Mouse (Mus musculus) lung, embryonic 15.5 days (tissue): ENCODE results near the gene Klhl5. TPM values are rescaled to one million over a fixed set of nuclear protein-coding genes. Genes with fewer than 3 reads are reported as not detected.
A peak's percentile ranks its signal among the peaks of the same experiment; 100 is the strongest.
"Not testable (repeated sequence)": the region's sequence is repeated elsewhere in the genome, so short reads cannot be mapped to it uniquely, and the experiment has no call there.

Source experiments
- ATAC-seq: fragments of 200-750 bp; cut with Nextera tagmentation; 2 replicates; pipeline ENCODE4 v1.8.0; 2017; ENCODE audit warnings: moderate number of reproducible peaks, borderline replicate concordance; ENCODE audit not compliant: low FRiP score, low TSS enrichment; ENCODE audit errors: extremely low read depth
- H3K27ac ChIP-seq: fragments of 300-500 bp; sonication (generic); 2 replicates; pipeline ENCODE4 v1.5.1; 2015; ENCODE audit warnings: moderate library complexity, mild to moderate bottlenecking, inconsistent platforms
- H3K27me3 ChIP-seq: fragments of 300-500 bp; sonication (generic); 2 replicates; pipeline ENCODE4 v1.6.1; 2015; ENCODE audit warnings: inconsistent platforms
- H3K36me3 ChIP-seq: fragments of 300-500 bp; sonication (generic); 2 replicates; pipeline ENCODE4 v1.6.1; 2015; ENCODE audit warnings: inconsistent platforms
- H3K4me1 ChIP-seq: fragments of 300-500 bp; sonication (generic); 2 replicates; pipeline ENCODE4 v1.6.1; 2015; ENCODE audit warnings: inconsistent platforms
- H3K4me2 ChIP-seq: fragments of 300-500 bp; sonication (generic); 2 replicates; pipeline ENCODE4 v1.6.1; 2015; ENCODE audit warnings: inconsistent platforms, mild to moderate bottlenecking, moderate library complexity
- H3K4me3 ChIP-seq: fragments of 300-500 bp; sonication (generic); 2 replicates; pipeline ENCODE4 v1.5.1; 2015; ENCODE audit warnings: mild to moderate bottlenecking, inconsistent platforms
- H3K9ac ChIP-seq: fragments of 300-500 bp; sonication (generic); 2 replicates; pipeline ENCODE4 v1.6.1; 2015; ENCODE audit warnings: inconsistent platforms
- H3K9me3 ChIP-seq: fragments of 300-500 bp; sonication (generic); 2 replicates; pipeline ENCODE4 v1.6.1; 2016; ENCODE audit warnings: inconsistent platforms
- WGBS: fragments of 180-500 bp; shearing (Covaris S2); methylation state at CpG from one replicate; pipeline ENCODE4 v1.1.7; 2015; 5-methylcytosine and 5-hydroxymethylcytosine counted together
- polyA plus RNA-seq: library from polyadenylated mRNA; unstranded; fragments of >200 nt; fragmentation: Nextera tagmentation; extraction: Ambion mirVana; gene quantifications from 2 replicates; pipeline ENCODE4 v1.2.1, GENCODE M21; 2015

Gene Klhl5
- polyA plus RNA-seq, 1 experiment from 2014 or later, result 28.6 TPM

DNA sequence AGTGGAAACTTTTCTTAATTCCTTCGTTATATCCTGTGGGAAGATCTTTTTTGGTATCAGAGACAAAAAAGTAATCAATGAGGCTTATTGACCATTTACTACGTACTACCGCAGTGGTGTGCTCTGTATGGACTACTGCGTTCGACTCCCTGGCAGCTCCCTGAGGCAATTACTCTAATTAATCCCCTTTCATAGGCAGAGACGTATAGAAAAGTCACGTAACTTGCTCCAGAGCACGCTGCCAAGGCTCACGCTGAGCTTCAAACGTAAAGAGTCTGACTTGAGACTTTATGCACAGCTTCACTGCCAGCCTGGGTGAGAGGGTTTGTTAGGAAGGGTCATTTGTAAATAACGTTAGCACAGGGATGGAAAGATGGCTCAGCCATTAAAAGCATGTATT, 7.3 kb upstream of the Klhl5 start:
- ATAC-seq, result no peak
- no peak overlapping the region for H3K4me3 ChIP-seq
- 81% methylated on average over 11 of the region's 11 CpGs for WGBS

DNA sequence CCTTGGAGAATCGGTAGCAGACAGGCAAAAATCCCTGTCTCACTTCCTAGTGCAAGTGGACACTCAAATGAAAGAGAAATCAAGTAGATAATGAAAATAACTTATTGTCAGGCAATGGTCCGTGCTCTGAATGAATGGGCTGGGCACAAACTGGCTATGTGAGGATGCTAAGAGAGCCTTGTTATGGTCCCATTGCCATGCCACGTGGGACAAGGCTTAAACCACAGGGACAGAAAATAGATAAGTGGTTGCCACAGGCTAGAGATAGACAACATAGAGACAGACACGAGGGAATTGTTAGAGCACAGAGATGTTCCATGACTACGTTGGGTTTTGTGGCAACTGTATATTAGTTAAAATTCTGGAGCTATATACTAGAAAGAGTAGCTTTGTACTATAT, 6.1 kb upstream of the Klhl5 start:
- Histone ChIP-seq H3K27me3 (no peaks in the 10 kb centered on the region), H3K27ac (no peak overlapping the region), H3K9ac (no peak overlapping the region), H3K36me3 (no peaks in the 10 kb centered on the region), H3K4me1 (peaks cover 18% of the 10 kb centered on the region; the same call in 1 of the 2 replicates), H3K4me2 (no peak overlapping the region), H3K4me3 (no peak overlapping the region), H3K9me3 (no peaks in the 10 kb centered on the region)
- no peak for ATAC-seq
- 72% methylated on average over 5 of the region's 5 CpGs for WGBS

More for the DNA sequence above, 7.3 kb upstream of the Klhl5 start:
- Histone ChIP-seq H3K9me3 (no peaks in the 10 kb centered on the region), H3K36me3 (no peaks in the 10 kb centered on the region), H3K27me3 (no peaks in the 10 kb centered on the region), H3K4me2 (no peak overlapping the region), H3K27ac (no peak overlapping the region), H3K4me1 (peaks cover 18% of the 10 kb centered on the region; the same call in 1 of the 2 replicates), H3K9ac (no peak overlapping the region)

DNA sequence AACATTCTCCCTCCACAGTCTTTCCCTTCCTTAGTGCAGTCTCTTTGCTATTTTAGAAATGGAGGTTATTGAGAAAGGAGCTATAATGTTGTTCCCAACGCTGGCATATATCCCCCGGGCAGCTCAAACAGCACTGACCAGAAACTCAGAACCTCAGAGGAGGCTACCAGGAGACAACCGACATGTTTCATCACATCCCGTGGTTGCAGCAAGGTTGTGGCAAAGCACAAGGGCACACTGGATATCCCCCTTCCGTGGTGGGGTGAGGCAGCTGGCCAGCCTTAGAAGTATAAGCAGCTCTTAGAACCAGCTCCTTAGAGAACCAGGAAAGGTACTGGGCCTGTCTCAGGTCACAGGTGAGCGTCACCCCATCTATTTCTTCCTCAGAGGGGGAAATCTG, 5.7 kb upstream of the Klhl5 start:
- H3K36me3 ChIP-seq, result no peaks in the 10 kb centered on the region
- H3K4me2 ChIP-seq, result no peak overlapping the region
- H3K9ac ChIP-seq, result no peak overlapping the region
- ATAC-seq, result no peak
- H3K27me3 ChIP-seq, result no peaks in the 10 kb centered on the region
- WGBS, result 84% methylated on average over 6 of the region's 6 CpGs
- peaks cover 19% of the 10 kb centered on the region; the same call in 1 of the 2 replicates for H3K4me1 ChIP-seq
- 0 out of 2 replicates have a peak overlapping the region, but pooled peaks have one; percentile 34 for H3K27ac ChIP-seq
- no peaks in the 10 kb centered on the region for H3K9me3 ChIP-seq
- no peak overlapping the region for H3K4me3 ChIP-seq

DNA sequence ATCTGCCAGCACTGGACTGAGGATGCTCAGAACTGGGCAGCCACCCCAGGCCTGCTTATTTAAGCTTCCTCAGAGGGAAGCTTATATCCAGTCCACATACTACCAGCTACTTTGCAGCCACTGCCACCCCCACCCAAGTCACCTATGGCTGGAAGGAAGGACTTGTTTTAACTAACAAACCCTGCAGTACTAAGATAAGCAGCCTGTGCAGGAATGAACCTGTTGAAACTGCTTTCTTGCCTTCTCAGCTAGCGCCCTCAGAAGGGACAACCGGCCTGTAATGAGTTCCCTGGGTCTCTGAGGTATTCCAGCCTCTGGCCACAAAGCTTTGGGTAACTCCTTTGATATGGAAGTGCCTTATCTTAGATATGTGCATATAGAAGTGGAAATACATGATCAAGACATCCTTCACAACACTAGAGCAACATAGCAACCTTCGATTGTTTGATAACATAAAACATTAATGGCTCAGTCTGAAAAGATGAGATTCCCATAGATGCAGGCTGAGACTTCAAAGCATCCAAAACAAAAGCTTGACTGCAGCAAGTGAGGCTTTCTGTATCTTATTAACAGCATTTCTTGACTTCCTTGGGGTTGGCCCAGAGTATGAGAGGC, 5.2 kb upstream of the Klhl5 start:
- Histone ChIP-seq H3K27me3 (no peaks in the 10 kb centered on the region), H3K9ac (no peak overlapping the region), H3K9me3 (no peaks in the 10 kb centered on the region), H3K27ac (peak overlapping the region; percentile 34; the same call in 1 of the 2 replicates), H3K36me3 (no peaks in the 10 kb centered on the region), H3K4me2 (no peak overlapping the region), H3K4me1 (peaks cover 20% of the 10 kb centered on the region; the same call in 1 of the 2 replicates), H3K4me3 (no peak overlapping the region)
- no peak for ATAC-seq
- WGBS, result 55% methylated on average over 3 of the region's 3 CpGs

DNA sequence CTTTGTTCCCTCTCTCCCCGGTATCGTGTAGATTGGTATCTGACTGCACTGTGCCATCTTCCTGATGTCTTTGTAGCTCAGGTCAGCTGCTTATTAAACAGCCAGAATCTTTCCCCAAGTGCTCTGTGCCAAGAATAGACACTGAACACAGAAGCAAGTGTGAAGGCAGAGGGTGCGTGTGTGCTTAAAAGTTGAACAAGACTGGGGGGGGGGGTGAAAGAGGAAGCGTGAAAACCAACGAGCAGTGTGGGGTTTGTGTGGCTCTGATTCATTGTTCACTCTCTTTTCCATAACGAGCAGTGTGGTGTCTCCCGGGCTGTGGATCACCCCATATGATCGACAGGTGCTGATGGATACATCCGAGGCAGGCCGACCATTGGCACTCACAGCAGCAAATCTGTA, 4.7 kb upstream of the Klhl5 start:
- Histone ChIP-seq H3K27me3 (no peaks in the 10 kb centered on the region), H3K27ac (peak overlapping the region; percentile 34), H3K9me3 (no peaks in the 10 kb centered on the region), H3K9ac (no peak overlapping the region), H3K4me2 (no peak overlapping the region), H3K4me3 (no peak overlapping the region), H3K36me3 (no peaks in the 10 kb centered on the region), H3K4me1 (peaks cover 16% of the 10 kb centered on the region; the same call in 1 of the 2 replicates)
- no peak for ATAC-seq
- WGBS, result 30% methylated on average over 10 of the region's 10 CpGs

DNA sequence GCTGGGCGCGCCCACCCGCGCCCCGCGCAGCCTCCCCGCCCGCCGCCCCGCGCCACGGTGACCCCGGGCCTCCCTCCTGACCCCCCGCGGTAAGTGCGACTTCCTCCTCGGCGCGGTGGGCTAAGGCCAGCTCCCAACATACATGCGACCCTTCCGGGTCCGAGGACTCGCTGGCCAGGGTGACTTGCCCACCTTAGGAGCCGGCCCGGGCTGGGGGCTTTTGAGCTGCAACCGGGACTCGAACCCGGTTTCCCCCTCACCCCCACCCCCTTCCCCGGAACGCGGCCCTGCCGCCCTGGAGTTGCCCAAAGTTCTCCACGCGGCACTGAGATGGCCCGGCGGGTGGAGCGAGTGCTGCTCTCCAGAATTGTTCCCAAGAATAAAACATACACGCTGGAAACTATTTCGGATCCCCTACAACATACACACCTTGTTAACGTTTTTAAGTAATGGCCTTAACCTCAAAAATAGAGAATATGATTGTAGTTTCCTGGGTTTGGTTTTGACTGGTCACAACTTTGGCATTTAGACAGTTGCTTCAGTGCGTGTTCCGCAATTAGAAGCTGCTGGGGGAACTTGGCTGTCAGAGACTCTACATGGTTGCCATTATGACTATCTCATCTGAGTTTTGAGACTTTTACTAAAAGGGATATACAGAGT, 564 bp downstream of the Klhl5 start:
- WGBS, result 2% methylated on average over 27 of the region's 42 CpGs
- peak overlapping the region; percentile 88 for H3K9ac ChIP-seq
- H3K4me3 ChIP-seq, result peak overlapping the region; percentile 88
- H3K9me3 ChIP-seq, result no peaks in the 10 kb centered on the region
- H3K4me2 ChIP-seq, result peak overlapping the region; percentile 76
- peaks cover 26% of the 10 kb centered on the region for H3K4me1 ChIP-seq
- no peaks in the 10 kb centered on the region for H3K36me3 ChIP-seq
- ATAC-seq, result no peak; the same call in none of the 2 replicates
- H3K27ac ChIP-seq, result peak overlapping the region; percentile 88
- no peaks in the 10 kb centered on the region for H3K27me3 ChIP-seq

DNA sequence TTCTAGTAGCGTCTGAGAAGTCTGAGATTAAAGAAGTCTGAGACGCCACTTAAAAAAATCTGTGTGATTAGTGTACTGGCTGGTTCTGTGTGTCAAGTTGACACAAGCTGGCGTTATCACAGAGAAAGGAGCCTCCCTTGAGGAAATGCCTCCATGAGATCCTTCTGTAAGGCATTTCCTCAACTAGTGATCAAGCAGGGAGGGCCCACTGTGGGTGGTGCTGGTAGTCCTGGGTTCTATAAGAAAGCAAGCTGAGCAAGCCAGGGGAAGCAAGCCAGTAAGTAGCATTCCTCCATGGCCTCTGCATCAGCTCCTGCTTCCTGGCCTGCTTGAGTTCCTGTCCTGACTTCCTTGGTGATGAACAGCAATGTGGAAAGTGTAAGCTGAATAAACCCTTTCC, 4.9 kb downstream of the Klhl5 start:
- H3K27me3 ChIP-seq, H3K4me2 ChIP-seq, H3K4me3 ChIP-seq, H3K9me3 ChIP-seq, ATAC-seq, H3K9ac ChIP-seq: not testable (repeated sequence)
- H3K27ac ChIP-seq, result peak overlapping the region; percentile 41
- H3K4me1 ChIP-seq, result peaks cover 23% of the 10 kb centered on the region; the same call in 1 of the 2 replicates
- H3K36me3 ChIP-seq, result peaks cover 12% of the 10 kb centered on the region; the same call in 1 of the 2 replicates
- 21% methylated on average over 3 of the region's 3 CpGs for WGBS

DNA sequence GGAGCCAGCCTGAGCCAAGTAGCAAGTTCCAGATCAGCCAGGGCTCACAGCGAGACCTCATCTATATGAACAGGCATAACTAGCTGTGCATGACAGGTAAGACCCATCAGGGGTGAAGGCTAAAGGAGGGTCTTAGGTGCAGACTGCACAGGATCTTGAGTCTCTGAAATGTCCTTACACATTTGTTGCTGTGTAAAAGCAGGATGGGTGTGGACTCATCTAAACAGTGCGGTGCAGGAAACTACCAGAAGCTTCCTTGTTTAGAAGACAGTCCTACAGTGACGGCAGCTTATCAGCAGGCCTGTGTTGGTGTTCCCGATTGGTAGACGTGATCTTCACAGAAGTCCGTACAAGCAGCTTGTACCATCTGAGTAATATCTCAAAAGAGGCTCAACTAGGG, 6.0 kb downstream of the Klhl5 start:
- no peak overlapping the region for H3K4me3 ChIP-seq
- H3K36me3 ChIP-seq, result peaks cover 12% of the 10 kb centered on the region; the same call in 1 of the 2 replicates
- H3K27ac ChIP-seq, result peak overlapping the region; percentile 41
- no peak overlapping the region for H3K9ac ChIP-seq
- no peaks in the 10 kb centered on the region for H3K9me3 ChIP-seq
- no peak overlapping the region for H3K4me2 ChIP-seq
- 59% methylated on average over 6 of the region's 6 CpGs for WGBS
- H3K27me3 ChIP-seq, result no peaks in the 10 kb centered on the region
- H3K4me1 ChIP-seq, result peaks cover 18% of the 10 kb centered on the region; the same call in 1 of the 2 replicates
- ATAC-seq, result no peak

DNA sequence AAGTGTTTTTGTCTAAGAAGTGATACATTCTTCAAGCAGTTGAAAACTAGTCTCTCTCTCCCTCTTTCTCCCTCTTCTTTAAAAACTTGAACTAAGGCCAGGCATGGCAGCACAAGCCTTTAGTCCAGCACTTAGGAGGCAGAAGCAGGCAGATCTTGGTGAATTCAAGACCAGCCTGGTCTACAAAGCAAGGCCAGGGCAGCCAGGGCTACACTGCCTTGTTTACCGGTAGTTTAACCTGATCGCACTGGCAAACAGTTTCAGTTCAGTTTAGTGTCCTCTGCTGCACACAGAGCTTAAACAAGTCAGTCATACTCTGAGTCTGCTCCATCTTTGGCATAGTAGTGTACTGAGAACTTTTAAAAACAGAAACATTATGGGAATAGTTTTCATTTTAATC, 9.4 kb downstream of the Klhl5 start:
- 98% methylated on average over 2 of the region's 2 CpGs for WGBS

DNA sequence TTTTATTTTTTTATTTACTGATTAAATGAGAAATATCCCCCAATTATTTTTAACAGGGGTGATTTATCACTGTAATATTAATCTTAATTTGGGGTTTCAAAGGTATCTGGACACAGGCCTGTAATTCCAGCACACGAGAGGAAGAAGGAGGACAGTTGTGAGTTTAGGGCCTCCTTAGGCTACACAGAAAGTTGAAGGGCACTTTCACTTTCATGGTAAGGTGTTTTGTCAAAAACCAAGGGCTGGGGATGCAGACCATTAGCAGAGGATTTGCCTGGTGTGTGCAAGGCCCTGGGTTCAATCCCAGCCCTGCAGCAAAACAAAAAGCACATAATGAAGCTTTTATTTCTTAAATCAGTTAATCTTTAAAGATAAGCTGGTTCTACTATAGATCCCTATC, 12.2 kb downstream of the Klhl5 start:
- WGBS, result 73% methylated on average over 1 of the region's 1 CpGs
- H3K9me3 ChIP-seq, result no peaks in the 10 kb centered on the region
- no peaks in the 10 kb centered on the region for H3K4me1 ChIP-seq
- no peak overlapping the region for H3K9ac ChIP-seq
- peak overlapping the region; percentile 45; the same call in 1 of the 2 replicates for H3K27ac ChIP-seq
- ATAC-seq, result no peak
- H3K36me3 ChIP-seq, result peaks cover 12% of the 10 kb centered on the region; the same call in 1 of the 2 replicates
- no peak overlapping the region for H3K4me2 ChIP-seq
- H3K4me3 ChIP-seq, result no peak overlapping the region
- H3K27me3 ChIP-seq, result no peaks in the 10 kb centered on the region

More for the DNA sequence above, 9.4 kb downstream of the Klhl5 start:
- Histone ChIP-seq H3K27ac (no peak overlapping the region), H3K27me3 (no peaks in the 10 kb centered on the region), H3K4me2 (no peak overlapping the region), H3K4me3 (no peak overlapping the region), H3K4me1 (0 out of 2 replicates have a peak, but pooled peaks cover 6% of the 10 kb centered on the region), H3K36me3 (peaks cover 12% of the 10 kb centered on the region; the same call in 1 of the 2 replicates), H3K9me3 (no peaks in the 10 kb centered on the region), H3K9ac (no peak overlapping the region)
- no peak for ATAC-seq

DNA sequence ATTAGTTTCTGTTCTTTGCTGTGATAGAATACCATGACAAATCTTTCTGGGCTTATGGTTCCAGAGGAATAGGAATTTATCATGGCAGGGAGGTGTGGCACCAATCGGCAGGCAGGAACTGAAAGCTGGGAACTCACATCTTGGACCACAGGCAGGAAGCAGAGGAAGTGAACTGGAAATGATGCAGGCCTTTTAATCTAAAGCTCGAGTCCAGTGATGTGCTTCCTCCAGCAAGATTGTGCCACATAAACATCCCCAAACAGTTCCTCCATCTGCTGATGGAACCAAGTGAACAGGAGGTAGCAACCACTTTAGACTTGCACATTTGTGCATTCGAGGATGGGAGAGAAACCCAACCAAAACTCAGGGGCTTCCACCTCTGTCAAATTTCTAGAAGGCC, 12.6 kb downstream of the Klhl5 start:
- Histone ChIP-seq H3K4me1 (no peaks in the 10 kb centered on the region), H3K4me2 (no peak overlapping the region), H3K9me3 (no peaks in the 10 kb centered on the region), H3K9ac (no peak overlapping the region), H3K4me3 (no peak overlapping the region), H3K27ac (peak overlapping the region; percentile 20; the same call in 1 of the 2 replicates), H3K27me3 (no peaks in the 10 kb centered on the region), H3K36me3 (peaks cover 12% of the 10 kb centered on the region; the same call in 1 of the 2 replicates)
- no peak for ATAC-seq
- WGBS, result 53% methylated on average over 3 of the region's 3 CpGs

DNA sequence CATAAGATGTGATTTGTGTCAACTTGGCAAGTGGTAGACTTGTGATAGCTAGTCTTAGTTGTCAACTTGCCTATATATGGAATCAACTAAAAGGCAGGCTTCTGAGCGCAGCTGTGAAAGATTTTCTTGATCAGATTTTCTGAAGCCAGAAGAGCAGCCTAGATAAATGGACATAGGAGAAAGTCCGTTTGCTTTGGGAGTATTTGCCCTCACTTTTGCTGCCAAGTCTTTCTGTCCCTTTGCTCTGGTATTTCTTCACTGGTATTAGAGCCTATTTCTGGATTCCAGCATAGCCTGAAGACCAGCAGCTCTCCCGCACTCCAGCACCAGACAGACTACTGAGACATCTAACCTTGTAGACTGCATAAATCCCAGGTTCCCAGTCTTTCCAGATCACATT, 15.3 kb downstream of the Klhl5 start:
- no peak for ATAC-seq
- no peak overlapping the region for H3K4me3 ChIP-seq
- H3K9me3 ChIP-seq, result no peaks in the 10 kb centered on the region
- H3K27me3 ChIP-seq, result no peaks in the 10 kb centered on the region
- H3K4me2 ChIP-seq, result no peak overlapping the region
- WGBS, result 73% methylated on average over 3 of the region's 3 CpGs
- no peaks in the 10 kb centered on the region for H3K4me1 ChIP-seq
- no peaks in the 10 kb centered on the region for H3K36me3 ChIP-seq
- no peak overlapping the region for H3K9ac ChIP-seq
- H3K27ac ChIP-seq, result no peak overlapping the region
